In genomic region chr2:167692831-167693230, GRCm38 (mm10) we compare ENCODE assay signal across 25 mouse cellular contexts. TPM values are rescaled to one million over a fixed set of nuclear protein-coding genes. Genes with fewer than 3 reads are reported as not detected.
DNase-seq lines count a peak whose midpoint lies in the region; ATAC-seq and TF ChIP-seq lines count a peak whose summit lies in the region.
"Had no signal": no experiment of that assay in that cellular context is flagged by ENCODE, and none has a peak within 500 bp of the region (broad histone marks: within the 10 kb centered on the region; RNA-seq: fewer than 3 reads in every experiment).

No protein-coding gene starts in this region.

- no peaks in the 10 kb centered on the region for H3K9me3 ChIP-seq in liver, postnatal 0 days (ENCODE audit: low read length)
- H3K9me3 ChIP-seq in liver, embryonic 11.5 days (ENCODE audit: control insufficient read depth, low read length): no peaks in the 10 kb centered on the region
- H3K9me3 ChIP-seq: hindbrain, embryonic 15.5 days had no signal

- H3K36me3 ChIP-seq in liver, postnatal 0 days (replicated peaks; ENCODE audit: insufficient read depth, low read length): peaks cover 10% of the 10 kb centered on the region; the same call in 1 of the 2 replicates
- no peaks in the 10 kb centered on the region for H3K36me3 ChIP-seq in liver, embryonic 11.5 days (ENCODE audit: control insufficient read depth, insufficient read depth, low read length)
- H3K36me3 ChIP-seq: forebrain, embryonic 10.5 days; hindbrain, embryonic 15.5 days; limb, embryonic 12.5 days; neural tube, embryonic 15.5 days had no signal

- TF ChIP-seq EP300 in liver, postnatal 0 days (IDR thresholded peaks at IDR 0.05; ENCODE audit: low read depth): no peak

- peaks cover 3% of the 10 kb centered on the region; the same call in 1 of the 2 replicates for H3K27me3 ChIP-seq in liver, postnatal 0 days (ENCODE audit: insufficient read depth, low read length)
- H3K27me3 ChIP-seq in liver, embryonic 11.5 days (replicated peaks; ENCODE audit: control insufficient read depth, insufficient read depth, low read length): peaks cover 6% of the 10 kb centered on the region

- H3K4me2 ChIP-seq in liver, postnatal 0 days (ENCODE audit: low read depth, low read length): peak overlapping the region; percentile 76
- no peak overlapping the region for H3K4me2 ChIP-seq in liver, embryonic 11.5 days
- H3K4me2 ChIP-seq: hindbrain, embryonic 15.5 days; limb, embryonic 12.5 days; midbrain, embryonic 11.5 days; neural tube, embryonic 15.5 days had no signal

- no peak for TF ChIP-seq CTCF in gastrocnemius, adult 2 months (IDR thresholded peaks at IDR 0.05)
- no peak for TF ChIP-seq CTCF in liver, postnatal 0 days (IDR thresholded peaks at IDR 0.05; ENCODE audit: low read depth)

- peaks cover 14% of the 10 kb centered on the region for H3K4me1 ChIP-seq in liver, postnatal 0 days (ENCODE audit: insufficient read depth)
- H3K4me1 ChIP-seq in liver, embryonic 11.5 days (replicated peaks; ENCODE audit: control insufficient read depth, insufficient read depth, low read length): peaks cover 25% of the 10 kb centered on the region
- H3K4me1 ChIP-seq in brown adipose tissue, adult 24 weeks (ENCODE audit: control insufficient read depth, insufficient read depth, insufficient read length, low read length): peaks cover 29% of the 10 kb centered on the region

- intact Hi-C loops in gastrocnemius, adult 2 months (cut with DNase I): loop anchor here (2.0 kb wide), 1 partner anchor 68 kb away; no protein-coding TSS in a partner anchor

- H3K4me3 ChIP-seq in gastrocnemius, adult 2 months: peak overlapping the region; percentile 93
- peak overlapping the region; percentile 78; the same call in 1 of the 2 replicates for H3K4me3 ChIP-seq in liver, postnatal 0 days (ENCODE audit: low read depth, low read length)
- H3K4me3 ChIP-seq in liver, embryonic 11.5 days (ENCODE audit: low read depth, low read length): no peak overlapping the region
- peak overlapping the region; percentile 94 for H3K4me3 ChIP-seq in brown adipose tissue, adult 24 weeks (ENCODE audit: insufficient read depth, low read depth, low read length)
- H3K4me3 ChIP-seq: forebrain, embryonic 10.5 days; hindbrain, embryonic 15.5 days; limb, embryonic 12.5 days; neural tube, embryonic 15.5 days had no signal

- WGBS in liver, postnatal 0 days (ENCODE audit: insufficient replicate concordance): 56% methylated on average over 3 of the region's 3 CpGs
- 62% methylated on average over 3 of the region's 3 CpGs for WGBS in liver, embryonic 11.5 days

- no peak overlapping the region for H3K9ac ChIP-seq in liver, postnatal 0 days (replicated peaks)
- H3K9ac ChIP-seq in liver, embryonic 11.5 days (ENCODE audit: low read depth, low read length): no peak overlapping the region
- H3K9ac ChIP-seq: forebrain, postnatal 0 days; hindbrain, embryonic 15.5 days; limb, embryonic 12.5 days; liver, embryonic 14.5 days; neural tube, embryonic 15.5 days had no signal

- peak overlapping the region; percentile 98 for H3K27ac ChIP-seq in gastrocnemius, adult 2 months
- no peak overlapping the region for H3K27ac ChIP-seq in liver, postnatal 0 days (ENCODE audit: low read depth)
- no peak overlapping the region for H3K27ac ChIP-seq in liver, embryonic 11.5 days (ENCODE audit: low read depth, low read length)
- peak overlapping the region; percentile 99 for H3K27ac ChIP-seq in brown adipose tissue, adult 24 weeks (replicated peaks; ENCODE audit: low read depth, low read length)
- H3K27ac ChIP-seq: forebrain, embryonic 10.5 days; hindbrain, embryonic 15.5 days; limb, embryonic 12.5 days; liver, embryonic 14.5 days; macrophage; neural tube, embryonic 15.5 days had no signal

- no peak for ATAC-seq in liver, postnatal 0 days
- no peak for ATAC-seq in liver, embryonic 11.5 days (replicated peaks; ENCODE audit: low FRiP score)
- ATAC-seq: activated CD4-positive, CD25-positive, alpha-beta regulatory T cell, adult 4 months; forebrain, postnatal 0 days had no signal

- no peak for DNase-seq in gastrocnemius, adult 2 months
- no peak for DNase-seq in gastrocnemius, postnatal 10 days
- no peak for DNase-seq in liver, postnatal 0 days
- no peak for DNase-seq in liver, embryonic 11.5 days (ENCODE audit: low spot score)
- DNase-seq in NIH3T3 (ENCODE audit: low read depth): peak; percentile 45
- no peak for DNase-seq in cerebellum, postnatal 10 days
- DNase-seq: B cell, adult 2 months; cerebellum, adult 8-10 months; forebrain, postnatal 0 days; gastrocnemius, postnatal 36 days; kidney, adult 9 months; kidney, postnatal 14 days; right cerebral cortex, postnatal 4 days; thymus, postnatal 14 days had no signal

RNA-seq across cellular contexts. Expression of gene Tmem189, which starts 3.2 kb away (rescaled TPM):
- 10 to 100 TPM; 13.0 to 14.9 TPM for total RNA-seq in gastrocnemius, adult 2 months (2021)
- 10 to 100 TPM; 20.4 to 22.6 TPM for total RNA-seq in gastrocnemius, postnatal 10 days (2021)
- 9.8 and 10.1 TPM in 2 replicates for polyA plus RNA-seq in liver, postnatal 0 days (2015; fragmentation: Nextera tagmentation; extraction: Ambion mirVana)
- polyA plus RNA-seq in liver, embryonic 11.5 days (2014; fragmentation: Nextera tagmentation; extraction: Ambion mirVana): 30.5 and 32.6 TPM in 2 replicates
- 12.7 and 19.3 TPM in 2 replicates for polyA plus RNA-seq in brown adipose tissue, adult 24 weeks (2012; ENCODE audit: insufficient read depth, insufficient read length, missing spikeins)

RNA-seq across cellular contexts. Expression of gene Cebpb, which starts 4.1 kb away (rescaled TPM):
- total RNA-seq in gastrocnemius, adult 2 months (2021): 100 to 1,000 TPM; 106 to 181 TPM
- total RNA-seq in gastrocnemius, postnatal 10 days (2021): 10 to 100 TPM; 28.0 to 64.3 TPM
- polyA plus RNA-seq in liver, postnatal 0 days (2015; fragmentation: Nextera tagmentation; extraction: Ambion mirVana): 27.5 and 43.6 TPM in 2 replicates
- 13.9 and 14.4 TPM in 2 replicates for polyA plus RNA-seq in liver, embryonic 11.5 days (2014; fragmentation: Nextera tagmentation; extraction: Ambion mirVana)
- 226 and 227 TPM in 2 replicates for polyA plus RNA-seq in brown adipose tissue, adult 24 weeks (2012; ENCODE audit: insufficient read depth, insufficient read length, missing spikeins)

RNA-seq across cellular contexts. Expression of gene Gm20431, which starts 31.5 kb away (rescaled TPM):
- 10 to 100 TPM in 1 of 2 experiments, 1 to 10 TPM in 1; 3.7 to 11.5 TPM for total RNA-seq in gastrocnemius, adult 2 months (2021)
- total RNA-seq in gastrocnemius, postnatal 10 days (2021): 10 to 100 TPM; 10.6 to 15.8 TPM
- 1.7 and 2.4 TPM in 2 replicates for polyA plus RNA-seq in liver, postnatal 0 days (2015; fragmentation: Nextera tagmentation; extraction: Ambion mirVana)
- polyA plus RNA-seq in liver, embryonic 11.5 days (2014; fragmentation: Nextera tagmentation; extraction: Ambion mirVana): 3.8 and 4.9 TPM in 2 replicates
- 1.3 TPM in 1 of 2 replicates, not detected in the other for polyA plus RNA-seq in brown adipose tissue, adult 24 weeks (2012; ENCODE audit: insufficient read depth, insufficient read length, missing spikeins)
- total RNA-seq: forebrain, postnatal 0 days; hematopoietic stem cell, adult 5-6 weeks; midbrain, postnatal 0 days had no signal
- polyA plus RNA-seq: activated CD4-positive, CD25-positive, alpha-beta regulatory T cell, adult 4 months; macrophage had no signal

Comparison
In these comparisons a context has a peak if more than half of its experiments do, and no peak if none do; other contexts are left out.
1. H3K27ac ChIP-seq: peak in gastrocnemius, adult 2 months (single experiment) and brown adipose tissue, adult 24 weeks (single experiment); none in liver, postnatal 0 days (single experiment) and liver, embryonic 11.5 days (single experiment).